ENCODE assay signal across 8 mouse cellular contexts in genomic region chr15:10713181-10713625, GRCm38 (mm10). TPM values are rescaled to one million over a fixed set of nuclear protein-coding genes. Genes with fewer than 3 reads are reported as not detected.
DNase-seq lines count a peak whose midpoint lies in the region; ATAC-seq and TF ChIP-seq lines count a peak whose summit lies in the region.

No protein-coding gene starts in this region.

- no peak for ATAC-seq in erythroblast, adult 5-6 weeks (replicated peaks; ENCODE audit: low FRiP score, poor library complexity, severe bottlenecking)
- ATAC-seq in liver, embryonic 16.5 days (ENCODE audit: low read depth): no peak
- no peak for ATAC-seq in activated CD4-positive, CD25-positive, alpha-beta regulatory T cell, adult 4 months

- H3K9me3 ChIP-seq in erythroblast, embryonic 14.5 days (ENCODE audit: control insufficient read depth, low read length): no peaks in the 10 kb centered on the region
- no peaks in the 10 kb centered on the region for H3K9me3 ChIP-seq in ES-E14 (ENCODE audit: control insufficient read depth, insufficient read depth, low read depth, low read length)
- H3K9me3 ChIP-seq in hindbrain, embryonic 10.5 days: peaks cover 4% of the 10 kb centered on the region
- H3K9me3 ChIP-seq in liver, embryonic 16.5 days (replicated peaks; ENCODE audit: control insufficient read depth, low read length): no peaks in the 10 kb centered on the region

- H3K27me3 ChIP-seq in erythroblast, embryonic 14.5 days (ENCODE audit: control insufficient read depth): peaks cover 40% of the 10 kb centered on the region
- no peaks in the 10 kb centered on the region for H3K27me3 ChIP-seq in hindbrain, embryonic 10.5 days (ENCODE audit: insufficient read depth, poor library complexity, severe bottlenecking)
- H3K27me3 ChIP-seq in liver, embryonic 16.5 days (ENCODE audit: control insufficient read depth, insufficient read depth, low read depth, low read length): peaks cover 18% of the 10 kb centered on the region

- no peaks in the 10 kb centered on the region for H3K36me3 ChIP-seq in erythroblast, embryonic 14.5 days (ENCODE audit: control insufficient read depth)
- H3K36me3 ChIP-seq in ES-E14 (ENCODE audit: control insufficient read depth, insufficient read depth, low read length, poor library complexity, severe bottlenecking): no peaks in the 10 kb centered on the region
- peaks cover 35% of the 10 kb centered on the region for H3K36me3 ChIP-seq in hindbrain, embryonic 10.5 days
- peaks cover 4% of the 10 kb centered on the region for H3K36me3 ChIP-seq in liver, embryonic 16.5 days (ENCODE audit: control insufficient read depth, insufficient read depth)

- in situ Hi-C loops in ES-E14 (cut with MboI; ENCODE audit: low sequenced_read_pairs in 2 of 2, unreplicated experiment in 2 of 2): no loop called here

- no peak for DNase-seq in ES-E14 (ENCODE audit: low read depth, low spot score)
- no peak for DNase-seq in hindbrain, embryonic 10.5 days (ENCODE audit: low spot score)
- no peak for DNase-seq in cerebellum, adult 8-10 months
- DNase-seq in adrenal gland, postnatal 4 days (ENCODE audit: low spot score in 2 of 2): no peak

- 6% methylated on average over 13 of the region's 13 CpGs for WGBS in hindbrain, embryonic 10.5 days
- 29% methylated on average over 13 of the region's 13 CpGs for WGBS in liver, embryonic 16.5 days (ENCODE audit: insufficient replicate concordance)

- peak overlapping the region; percentile 65 for H3K4me2 ChIP-seq in liver, embryonic 16.5 days (ENCODE audit: low read depth, low read length)

- H3K4me3 ChIP-seq in erythroblast, embryonic 14.5 days (replicated peaks): peak overlapping the region; percentile 56
- peak overlapping the region; percentile 75 to 86 for H3K4me3 ChIP-seq in ES-E14 (ENCODE audit: insufficient read depth in 1 of 2, low read depth in 1 of 2, low read length in 2 of 2, poor library complexity in 1 of 2, severe bottlenecking in 1 of 2)
- H3K4me3 ChIP-seq in hindbrain, embryonic 10.5 days: peak overlapping the region; percentile 84
- H3K4me3 ChIP-seq in liver, embryonic 16.5 days (ENCODE audit: low read depth, low read length): peak overlapping the region; percentile 66

- H3K9ac ChIP-seq in ES-E14 (ENCODE audit: insufficient read depth, low read depth, low read length, poor library complexity, severe bottlenecking): peak overlapping the region; percentile 95; the same call in 1 of the 2 replicates
- no peak overlapping the region; the same call in 1 of the 2 replicates for H3K9ac ChIP-seq in liver, embryonic 16.5 days (ENCODE audit: low read depth, low read length)

- no peak overlapping the region for H3K27ac ChIP-seq in ES-E14 (ENCODE audit: insufficient read depth, low read depth, low read length, poor library complexity, severe bottlenecking)
- H3K27ac ChIP-seq in hindbrain, embryonic 10.5 days: peak overlapping the region; percentile 97
- peak overlapping the region; percentile 14; the same call in 1 of the 2 replicates for H3K27ac ChIP-seq in liver, embryonic 16.5 days (ENCODE audit: low read length)

- H3K4me1 ChIP-seq in erythroblast, embryonic 14.5 days (ENCODE audit: control insufficient read depth): peaks cover 10% of the 10 kb centered on the region
- H3K4me1 ChIP-seq in ES-E14 (ENCODE audit: control insufficient read depth in 2 of 2, insufficient read depth in 2 of 2, low read length in 2 of 2, poor library complexity in 1 of 2): peaks cover 8 to 9% of the 10 kb centered on the region in 2 experiments
- peaks cover 45% of the 10 kb centered on the region for H3K4me1 ChIP-seq in hindbrain, embryonic 10.5 days (replicated peaks)
- no peaks in the 10 kb centered on the region; the same call in none of the 2 replicates for H3K4me1 ChIP-seq in liver, embryonic 16.5 days (ENCODE audit: control insufficient read depth, low read depth, low read length)

TF ChIP-seq in ES-E14, 5 proteins besides CTCF, POLR2A, EP300 and RAD21:
- no peak for TF ChIP-seq HCFC1 (IDR thresholded peaks at IDR 0.05; ENCODE audit: borderline replicate concordance, insufficient read depth, low read length)
- TF ChIP-seq ZC3H11A (IDR thresholded peaks at IDR 0.05; ENCODE audit: borderline replicate concordance, low read depth, low read length): no peak
- no peak for TF ChIP-seq CHD2 (IDR thresholded peaks at IDR 0.05; ENCODE audit: low read depth, low read length)
- TF ChIP-seq MAFK (IDR thresholded peaks at IDR 0.05; ENCODE audit: insufficient read depth, low read depth, low read length): no peak
- no peak for TF ChIP-seq ZNF384 (IDR thresholded peaks at IDR 0.05; ENCODE audit: low read depth, low read length)

RNA-seq across cellular contexts. Expression of gene Rai14, which starts 1.2 kb away (rescaled TPM):
- 0.01 TPM in 1 of 2 replicates, not detected in the other for polyA plus RNA-seq in erythroblast, embryonic 14.5 days (2012)
- 0.19 and 1.5 TPM in 2 replicates for total RNA-seq in erythroblast, adult 5-6 weeks (2015; ENCODE audit: low replicate concordance)
- total RNA-seq in erythroblast, adult 5-6 weeks (2017; ENCODE audit: low replicate concordance): 0.94 and 1.1 TPM in 2 replicates
- 34.2 and 35.0 TPM in 2 replicates for total RNA-seq in ES-E14 (2012; rRNA removed)
- 72.2 and 77.9 TPM in 2 replicates for polyA plus RNA-seq in hindbrain, embryonic 10.5 days (2016; fragmentation: Nextera tagmentation; extraction: Ambion mirVana)
- polyA plus RNA-seq in liver, embryonic 16.5 days (2015; fragmentation: Nextera tagmentation; extraction: Ambion mirVana): 5.5 and 6.2 TPM in 2 replicates
- 1 to 10 TPM in 1 of 2 experiments, under 1 TPM in 1; 0.99 to 1.5 TPM for polyA plus RNA-seq in activated CD4-positive, CD25-positive, alpha-beta regulatory T cell, adult 4 months (2017; shearing (Covaris generic))
- 10 to 100 TPM; 35.1 to 40.6 TPM for total RNA-seq in adrenal gland, postnatal 4 days (2021)

Comparison
In these comparisons a context has a peak if more than half of its experiments do, and no peak if none do; other contexts are left out.
1. RNA of gene Rai14, which starts 1.2 kb away (polyA plus RNA-seq): 72.2 to 77.9 TPM in hindbrain, embryonic 10.5 days; 5.5 to 6.2 TPM in liver, embryonic 16.5 days, 0.99 to 1.5 TPM in activated CD4-positive, CD25-positive, alpha-beta regulatory T cell, adult 4 months and 0.01 TPM in erythroblast, embryonic 14.5 days; every median in the first group is over 10 times any median in the second.
2. Peak in every context shown above with its lines, with median percentiles within 50 percentile points of each other: H3K4me3 ChIP-seq.